Mouse (Mus musculus) CD4-positive, CD25-positive, alpha-beta regulatory T cell, adult 2 months (primary cell): ENCODE results near the gene Aadacl2.

Experiments used
- DNase-seq: peaks from one replicate; pipeline ENCODE4 v3.0.0-alpha.2; 2012; ENCODE audit warnings: low read depth, low spot score

Gene Aadacl2

GRCm38 (mm10) chr3:60006443-60006842, at the start of gene Aadacl2:
TSS of gene Aadacl2 (plus strand) at chr3:60006743.
- no peak for DNase-seq

DNA sequence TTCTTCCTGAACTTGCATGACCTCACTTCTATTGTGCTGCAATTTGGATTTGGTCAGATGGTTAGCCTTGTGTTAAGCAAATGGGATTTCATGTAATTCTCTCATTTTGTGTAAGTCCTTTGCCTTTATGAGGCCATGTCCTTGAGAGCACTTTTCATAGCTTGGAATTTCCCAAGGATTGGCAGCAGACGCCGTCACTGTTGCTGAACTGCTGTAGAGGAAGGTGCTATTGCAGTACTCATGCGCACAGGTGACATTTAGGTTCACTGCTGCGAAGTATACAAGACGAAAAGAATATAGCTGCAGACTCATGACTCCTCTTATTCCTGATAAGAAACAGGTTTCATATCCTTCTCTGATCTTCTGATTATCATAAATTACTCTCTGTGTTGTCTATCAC, 35.7 kb upstream of the Aadacl2 start:
- no peak for DNase-seq

DNA sequence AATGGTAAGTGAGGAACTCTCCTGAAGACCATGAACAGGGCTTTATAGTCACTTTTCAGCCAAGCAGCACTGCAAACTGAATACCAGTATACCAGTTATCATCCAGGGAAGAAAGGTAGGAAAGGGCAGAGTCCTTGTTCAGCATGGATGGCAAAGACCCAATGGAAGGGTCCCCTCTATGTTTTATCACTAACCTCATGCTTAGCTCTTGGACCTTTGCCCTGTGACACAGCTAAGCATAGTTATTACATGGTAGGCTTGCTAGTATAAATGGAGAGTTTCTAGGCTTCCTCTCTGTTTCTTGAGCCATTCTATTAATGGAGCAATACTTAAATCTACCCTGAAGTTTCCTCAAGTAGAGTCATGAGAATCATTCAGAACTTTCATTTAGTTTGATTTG, 32.0 kb upstream of the Aadacl2 start:
- no peak for DNase-seq

- DNase-seq = no peak
Observed at GRCm38 (mm10) chr3:60003622-60004021, 2.9 kb upstream of the Aadacl2 start.

DNA sequence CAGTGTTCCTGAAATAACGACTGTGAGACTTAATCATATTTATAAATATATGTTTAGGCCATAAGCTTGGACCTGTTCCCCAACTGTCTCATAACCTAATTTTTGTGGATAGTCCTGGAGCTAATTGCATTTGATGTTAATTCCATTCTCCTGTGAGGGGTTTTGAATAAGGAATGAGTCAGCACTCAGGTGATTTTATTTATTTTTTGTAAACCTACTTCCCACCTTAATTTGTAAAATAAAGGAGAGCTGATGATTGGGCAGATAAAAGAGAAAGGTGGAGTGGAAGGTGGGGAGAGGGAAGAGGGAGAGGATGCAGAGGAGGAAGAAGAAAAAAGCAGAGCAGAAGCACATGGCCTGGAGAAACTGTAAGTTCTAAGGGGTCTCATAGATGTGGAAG, 18.9 kb downstream of the Aadacl2 start, which contains the start of gene Aadac:
Gene Aadac, plus strand, starts transcription at position 301 of the 400 bp plus-strand sequence.
- DNase-seq = no peak

- DNase-seq = no peak
Observed at GRCm38 (mm10) chr3:60031511-60031910, 25.0 kb downstream of the Aadacl2 start.

- no peak for DNase-seq
Observed at GRCm38 (mm10) chr3:60046221-60046913, 39.8 kb downstream of the Aadacl2 start.

DNA sequence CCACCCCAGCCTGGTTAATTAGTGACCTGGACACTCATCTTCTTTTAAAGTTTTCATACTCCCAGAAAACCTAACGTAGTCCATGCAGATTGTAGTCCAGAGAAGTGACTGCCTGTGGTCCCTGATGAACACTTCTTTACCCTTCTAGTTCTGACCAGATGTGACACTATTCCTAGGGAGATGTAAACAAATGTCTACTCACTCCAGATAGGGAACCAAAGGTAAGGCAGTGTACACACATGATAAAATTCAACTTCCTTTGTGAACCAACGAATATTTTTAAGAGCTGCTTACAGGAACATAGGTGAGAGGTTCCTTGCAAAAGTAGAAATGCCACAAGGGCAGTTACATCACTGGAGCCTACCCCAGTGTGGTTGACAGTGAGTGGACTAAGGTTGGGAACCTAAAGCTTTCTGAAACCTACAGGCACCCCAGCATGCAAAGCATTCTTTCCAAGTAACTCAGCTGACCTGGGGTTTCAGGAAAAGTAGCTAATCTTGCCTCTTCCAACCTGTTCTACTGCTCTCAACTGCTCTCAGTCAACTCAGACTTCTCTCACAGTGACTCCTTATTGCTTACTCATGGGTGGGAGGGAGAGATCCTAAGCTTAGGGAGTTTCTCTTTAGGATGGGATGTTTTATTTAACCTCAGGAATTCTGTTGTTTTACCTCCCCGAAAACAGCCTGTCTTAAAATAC, 46.8 kb downstream of the Aadacl2 start:
- DNase-seq = no peak

GRCm38 (mm10) chr3:60053931-60054330, 47.4 kb downstream of the Aadacl2 start:
- DNase-seq = no peak

GRCm38 (mm10) chr3:60056451-60056850, 49.9 kb downstream of the Aadacl2 start:
- DNase-seq = peak; percentile 45

- DNase-seq = no peak
Observed at GRCm38 (mm10) chr3:60057070-60057808, 50.7 kb downstream of the Aadacl2 start.

- DNase-seq = no peak
Observed at GRCm38 (mm10) chr3:60057809-60058082, 51.2 kb downstream of the Aadacl2 start.
